Mouse (Mus musculus) spleen, adult 2 months (tissue): ENCODE data around the gene Ctf2.

ENCODE experiments used
- CTCF ChIP-seq: fragments of 200-500 bp; IDR thresholded peaks from 2 replicates; pipeline ENCODE4 v1.5.1; 2011; ENCODE audit warnings: mild to moderate bottlenecking, inconsistent platforms; ENCODE audit not compliant: insufficient read depth, insufficient read length, insufficient replicate concordance; ENCODE audit errors: extremely low read depth
- POLR2A ChIP-seq: fragments of 200-500 bp; IDR thresholded peaks from 2 replicates; pipeline ENCODE4 v1.6.1; 2011; ENCODE audit warnings: low read depth, low read length, inconsistent platforms

DNA sequence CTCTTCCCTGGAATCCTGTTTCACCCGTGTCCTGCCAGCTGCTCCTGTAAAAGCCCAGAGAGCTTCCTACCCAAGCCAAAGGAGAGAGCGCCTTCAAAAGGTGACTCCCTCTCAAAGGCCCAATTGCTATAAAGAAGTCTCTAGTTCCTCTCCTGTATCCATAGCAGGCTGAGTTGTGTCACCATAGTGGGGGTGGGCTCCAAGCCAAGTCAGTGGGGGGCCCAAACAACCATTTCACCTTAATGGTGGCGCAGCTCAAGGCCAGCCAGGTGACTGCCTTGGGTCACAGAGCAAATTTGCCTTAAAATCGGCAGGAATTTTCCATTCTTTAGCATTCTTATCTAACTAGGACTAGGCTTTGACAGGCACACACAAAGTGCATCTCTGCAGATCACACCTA, 17.1 kb downstream of the Ctf2 start:
- TF ChIP-seq CTCF (no peak), POLR2A (no peak)
